25 mouse cellular contexts compared by ENCODE assay signal in the genomic region with DNA sequence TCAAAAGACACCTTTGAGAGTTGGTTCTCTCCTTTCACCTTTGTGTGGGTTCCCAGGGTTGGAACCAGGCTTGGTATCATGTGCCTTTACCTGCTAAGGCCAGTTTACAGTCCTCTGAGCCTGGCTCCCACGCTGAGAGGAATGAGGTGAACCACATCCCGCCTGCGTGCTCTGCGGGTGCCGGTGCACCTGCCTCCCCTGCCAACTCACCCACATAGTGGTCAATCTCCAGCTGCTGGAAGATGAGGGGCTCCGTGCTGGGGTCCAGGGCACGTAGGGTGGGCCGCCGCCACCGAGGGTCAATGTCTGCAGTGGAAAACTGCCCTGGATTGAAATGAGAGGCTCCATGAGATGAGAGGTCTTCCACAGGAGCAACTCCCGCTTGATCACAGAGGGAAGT. TPM values are rescaled to one million over a fixed set of nuclear protein-coding genes. Genes with fewer than 3 reads are reported as not detected.
"Had no signal": no experiment of that assay in that cellular context is flagged by ENCODE, and none has a peak within 500 bp of the region (broad histone marks: within the 10 kb centered on the region; RNA-seq: fewer than 3 reads in every experiment).

No protein-coding gene starts in this region.

- H3K27me3 ChIP-seq: heart, embryonic 13.5 days; heart, embryonic 15.5 days; hindbrain, embryonic 13.5 days; hindbrain, embryonic 15.5 days; kidney, embryonic 15.5 days; limb, embryonic 12.5 days had no signal

- H3K4me3 ChIP-seq: heart, embryonic 13.5 days; heart, embryonic 15.5 days; hindbrain, embryonic 13.5 days; hindbrain, embryonic 15.5 days; kidney, embryonic 15.5 days; layer of hippocampus, adult 2 months; left cerebral cortex, adult 2 months; limb, embryonic 10.5 days; limb, embryonic 12.5 days had no signal

- DNase-seq: gastrocnemius, postnatal 14 days; gastrocnemius, postnatal 36 days; heart, adult 18-20 months; heart, postnatal 14 days; heart, postnatal 36 days; kidney, adult 11 months; kidney, adult 2 months; kidney, adult 9 months; kidney, postnatal 14 days; kidney, postnatal 4 days; liver had no signal

- H3K27ac ChIP-seq: heart, embryonic 13.5 days; heart, embryonic 15.5 days; hindbrain, embryonic 13.5 days; hindbrain, embryonic 15.5 days; hindbrain, postnatal 0 days; kidney, embryonic 15.5 days; kidney, postnatal 0 days; layer of hippocampus, adult 2 months; left cerebral cortex, adult 2 months; limb, embryonic 10.5 days; limb, embryonic 12.5 days had no signal

RNA-seq across cellular contexts. Expression of gene Spib, which starts 10.7 kb away (rescaled TPM):
- polyA plus RNA-seq: heart, embryonic 11.5 days; hindbrain, embryonic 11.5 days; hindbrain, embryonic 13.5 days; hindbrain, embryonic 15.5 days; hindbrain, postnatal 0 days; limb, embryonic 10.5 days had no signal

RNA-seq across cellular contexts. Expression of gene Mybpc2, which starts 18.1 kb away (rescaled TPM):
- polyA plus RNA-seq: liver, embryonic 11.5 days had no signal
